Mouse (Mus musculus): ENCODE data around the gene Scamp2.

DNA sequence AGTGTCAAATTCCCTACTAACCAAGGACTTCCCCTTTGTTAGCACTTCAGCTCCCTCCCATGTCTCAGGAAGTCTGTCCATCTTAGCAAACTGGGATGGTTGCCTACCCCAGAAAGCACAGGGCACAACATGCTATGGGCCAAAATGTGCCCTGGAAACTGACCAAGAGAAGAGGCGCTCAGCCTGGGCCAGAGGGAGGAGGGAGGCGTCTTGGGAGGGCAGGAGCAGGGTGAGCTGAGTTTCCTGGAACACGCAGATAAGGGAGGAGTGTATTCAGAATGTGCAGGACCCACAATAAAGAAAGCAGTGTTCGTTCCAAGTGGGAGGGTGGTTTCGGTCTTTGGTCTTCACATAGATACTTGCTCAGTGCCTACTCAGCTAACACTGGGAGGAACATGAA lies 13.5 kb upstream of the Scamp2 start:
- TF ChIP-seq CTCF (conservative IDR thresholded peaks at IDR 0.05; ENCODE audit: low read length) (no peak), NANOG (IDR thresholded peaks at IDR 0.05; ENCODE audit: borderline replicate concordance, low read length) (no peak)

Data from E14TG2a.4 (cell line).